In the genomic region with DNA sequence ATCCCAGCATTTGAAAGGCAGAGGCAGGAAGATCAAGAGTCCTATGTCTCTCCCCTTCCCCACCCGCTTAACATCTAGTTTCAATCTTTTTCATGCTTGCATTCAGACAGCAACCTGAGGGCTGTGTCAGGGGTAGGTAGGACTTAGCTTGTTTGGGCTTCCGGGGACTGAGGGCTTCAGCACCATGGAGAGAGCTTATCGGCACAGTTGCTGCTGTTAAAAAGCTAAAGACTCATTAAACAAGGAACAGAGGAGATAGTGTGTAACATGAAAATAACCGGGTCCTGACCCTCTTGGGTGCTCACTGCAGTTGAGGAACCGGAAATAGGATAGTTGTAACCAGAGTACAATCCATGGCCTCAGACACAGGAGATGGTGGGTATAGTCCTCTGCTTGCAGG, we compare ENCODE assay signal across 10 mouse cellular contexts. TPM values are rescaled to one million over a fixed set of nuclear protein-coding genes. Genes with fewer than 3 reads are reported as not detected.
DNase-seq lines count a peak whose midpoint lies in the region; ATAC-seq and TF ChIP-seq lines count a peak whose summit lies in the region.
"Had no signal": no experiment of that assay in that cellular context is flagged by ENCODE, and none has a peak within 500 bp of the region (broad histone marks: within the 10 kb centered on the region; RNA-seq: fewer than 3 reads in every experiment).

No protein-coding gene starts in this region.

- no peaks in the 10 kb centered on the region for H3K9me3 ChIP-seq in hindbrain, embryonic 14.5 days (ENCODE audit: control insufficient read depth, low read length)
- no peaks in the 10 kb centered on the region for H3K9me3 ChIP-seq in hindbrain, embryonic 13.5 days
- H3K9me3 ChIP-seq in embryonic facial prominence, embryonic 11.5 days (replicated peaks; ENCODE audit: control insufficient read depth, low read length), result no peaks in the 10 kb centered on the region
- no peaks in the 10 kb centered on the region for H3K9me3 ChIP-seq in liver, postnatal 0 days (ENCODE audit: low read length)
- H3K9me3 ChIP-seq: lung, embryonic 15.5 days; stomach, embryonic 15.5 days had no signal

- no peak overlapping the region for H3K9ac ChIP-seq in hindbrain, embryonic 14.5 days
- no peak overlapping the region for H3K9ac ChIP-seq in hindbrain, embryonic 13.5 days
- H3K9ac ChIP-seq in embryonic facial prominence, embryonic 11.5 days (replicated peaks; ENCODE audit: low read length), result no peak overlapping the region
- H3K9ac ChIP-seq in liver, postnatal 0 days (replicated peaks), result no peak overlapping the region
- H3K9ac ChIP-seq: lung, embryonic 15.5 days; stomach, embryonic 15.5 days had no signal

- H3K4me3 ChIP-seq in hindbrain, embryonic 14.5 days (replicated peaks; ENCODE audit: low read length), result no peak overlapping the region
- H3K4me3 ChIP-seq in hindbrain, embryonic 13.5 days, result no peak overlapping the region
- no peak overlapping the region for H3K4me3 ChIP-seq in embryonic facial prominence, embryonic 11.5 days (ENCODE audit: low read depth, low read length)
- no peak overlapping the region for H3K4me3 ChIP-seq in liver, postnatal 0 days (ENCODE audit: low read depth, low read length)
- H3K4me3 ChIP-seq: lung, embryonic 15.5 days; stomach, embryonic 15.5 days had no signal

- no peaks in the 10 kb centered on the region for H3K36me3 ChIP-seq in hindbrain, embryonic 14.5 days (replicated peaks; ENCODE audit: control insufficient read depth, insufficient read depth)
- no peaks in the 10 kb centered on the region; the same call in 1 of the 2 replicates for H3K36me3 ChIP-seq in hindbrain, embryonic 13.5 days
- no peaks in the 10 kb centered on the region for H3K36me3 ChIP-seq in embryonic facial prominence, embryonic 11.5 days (replicated peaks; ENCODE audit: control insufficient read depth, insufficient read depth, low read depth, low read length)
- H3K36me3 ChIP-seq in liver, postnatal 0 days (replicated peaks; ENCODE audit: insufficient read depth, low read length), result no peaks in the 10 kb centered on the region
- H3K36me3 ChIP-seq: lung, embryonic 15.5 days; stomach, embryonic 15.5 days had no signal

- no peak for TF ChIP-seq CTCF in liver, postnatal 0 days (IDR thresholded peaks at IDR 0.05; ENCODE audit: low read depth)

- no peak for ATAC-seq in hindbrain, embryonic 14.5 days (ENCODE audit: low FRiP score)
- ATAC-seq in hindbrain, embryonic 13.5 days (ENCODE audit: low FRiP score), result no peak
- no peak for ATAC-seq in embryonic facial prominence, embryonic 11.5 days (replicated peaks; ENCODE audit: insufficient number of reproducible peaks, low FRiP score, low TSS enrichment, low read depth)
- ATAC-seq in liver, postnatal 0 days, result no peak

- H3K4me1 ChIP-seq in hindbrain, embryonic 14.5 days (replicated peaks; ENCODE audit: control insufficient read depth, insufficient read depth, low read length), result no peaks in the 10 kb centered on the region; the same call in 1 of the 2 replicates
- peaks cover 19% of the 10 kb centered on the region for H3K4me1 ChIP-seq in hindbrain, embryonic 13.5 days (replicated peaks)
- H3K4me1 ChIP-seq in embryonic facial prominence, embryonic 11.5 days (ENCODE audit: control insufficient read depth, insufficient read depth, low read length), result peaks cover 3% of the 10 kb centered on the region; the same call in 1 of the 2 replicates
- H3K4me1 ChIP-seq in liver, postnatal 0 days (ENCODE audit: insufficient read depth), result no peaks in the 10 kb centered on the region; the same call in 1 of the 2 replicates
- H3K4me1 ChIP-seq: stomach, embryonic 15.5 days had no signal

- 21% methylated on average over 5 of the region's 5 CpGs for WGBS in hindbrain, embryonic 14.5 days
- 23% methylated on average over 5 of the region's 5 CpGs for WGBS in hindbrain, embryonic 13.5 days
- 7% methylated on average over 5 of the region's 5 CpGs for whole genome bisulfite sequencing in embryonic facial prominence, embryonic 11.5 days
- 11% methylated on average over 5 of the region's 5 CpGs for WGBS in liver, postnatal 0 days (ENCODE audit: insufficient replicate concordance)

- H3K27me3 ChIP-seq in hindbrain, embryonic 14.5 days (ENCODE audit: control insufficient read depth, insufficient read depth, low read length), result peaks cover 26% of the 10 kb centered on the region
- H3K27me3 ChIP-seq in hindbrain, embryonic 13.5 days, result peaks cover 53% of the 10 kb centered on the region
- peaks cover 23% of the 10 kb centered on the region for H3K27me3 ChIP-seq in embryonic facial prominence, embryonic 11.5 days (ENCODE audit: control insufficient read depth, insufficient read depth, low read length)
- peaks cover 39% of the 10 kb centered on the region for H3K27me3 ChIP-seq in liver, postnatal 0 days (ENCODE audit: insufficient read depth, low read length)

- peak; percentile 56 for DNase-seq in hindbrain, embryonic 14.5 days (ENCODE audit: low spot score)
- peak; percentile 73 for DNase-seq in Muller cell, postnatal 12 days (ENCODE audit: inconsistent ontology term)
- DNase-seq in embryonic facial prominence, embryonic 11.5 days (ENCODE audit: low spot score), result peak; percentile 86
- DNase-seq in liver, postnatal 0 days, result peak; percentile 66
- peak; percentile 25 to 33 for DNase-seq in thymus, adult 18-20 months
- DNase-seq in cerebellum, postnatal 25 days, result no peak
- no peak for DNase-seq in cerebellum, postnatal 4 days (ENCODE audit: low spot score in 2 of 2)

- H3K4me2 ChIP-seq in hindbrain, embryonic 14.5 days (replicated peaks), result no peak overlapping the region
- no peak overlapping the region for H3K4me2 ChIP-seq in hindbrain, embryonic 13.5 days
- no peak overlapping the region for H3K4me2 ChIP-seq in embryonic facial prominence, embryonic 11.5 days (ENCODE audit: low read depth, low read length)
- no peak overlapping the region for H3K4me2 ChIP-seq in liver, postnatal 0 days (ENCODE audit: low read depth, low read length)
- H3K4me2 ChIP-seq: lung, embryonic 15.5 days; stomach, embryonic 15.5 days had no signal

- no peak for TF ChIP-seq EP300 in liver, postnatal 0 days (IDR thresholded peaks at IDR 0.05; ENCODE audit: low read depth)

- no peak overlapping the region for H3K27ac ChIP-seq in hindbrain, embryonic 14.5 days
- H3K27ac ChIP-seq in hindbrain, embryonic 13.5 days, result no peak overlapping the region
- no peak overlapping the region for H3K27ac ChIP-seq in embryonic facial prominence, embryonic 11.5 days (replicated peaks; ENCODE audit: low read depth, low read length)
- H3K27ac ChIP-seq in liver, postnatal 0 days (ENCODE audit: low read depth), result no peak overlapping the region
- H3K27ac ChIP-seq: lung, embryonic 15.5 days; stomach, embryonic 15.5 days had no signal

RNA-seq across cellular contexts. Expression of gene Rasl10b, which starts 8.1 kb away (rescaled TPM):
- polyA plus RNA-seq in hindbrain, embryonic 14.5 days (2014; fragmentation: Nextera tagmentation; extraction: Ambion mirVana), result 27.1 and 28.6 TPM in 2 replicates
- 22.2 and 22.5 TPM in 2 replicates for polyA plus RNA-seq in hindbrain, embryonic 13.5 days (2015; fragmentation: Nextera tagmentation; extraction: Ambion mirVana)
- polyA plus RNA-seq in embryonic facial prominence, embryonic 11.5 days (2014; fragmentation: Nextera tagmentation; extraction: Ambion mirVana), result 2.1 and 2.4 TPM in 2 replicates
- 0.05 TPM in 1 of 2 replicates, not detected in the other for polyA plus RNA-seq in liver, postnatal 0 days (2015; fragmentation: Nextera tagmentation; extraction: Ambion mirVana)

RNA-seq across cellular contexts. Expression of gene Gas2l2, which starts 12.2 kb away (rescaled TPM):
- 0.97 and 1.5 TPM in 2 replicates for polyA plus RNA-seq in hindbrain, embryonic 14.5 days (2014; fragmentation: Nextera tagmentation; extraction: Ambion mirVana)
- polyA plus RNA-seq in hindbrain, embryonic 13.5 days (2015; fragmentation: Nextera tagmentation; extraction: Ambion mirVana), result 0.43 and 1.4 TPM in 2 replicates
- not detected in 2 replicates for polyA plus RNA-seq in embryonic facial prominence, embryonic 11.5 days (2014; fragmentation: Nextera tagmentation; extraction: Ambion mirVana)
- polyA plus RNA-seq in liver, postnatal 0 days (2015; fragmentation: Nextera tagmentation; extraction: Ambion mirVana), result not detected in 2 replicates
- polyA plus RNA-seq: stomach, embryonic 15.5 days had no signal

RNA-seq across cellular contexts. Expression of gene 1700020L24Rik, which starts 20.4 kb away (rescaled TPM):
- 0.39 and 0.60 TPM in 2 replicates for polyA plus RNA-seq in hindbrain, embryonic 14.5 days (2014; fragmentation: Nextera tagmentation; extraction: Ambion mirVana)
- polyA plus RNA-seq in hindbrain, embryonic 13.5 days (2015; fragmentation: Nextera tagmentation; extraction: Ambion mirVana), result 0.48 TPM in 1 of 2 replicates, not detected in the other
- 0.38 and 0.54 TPM in 2 replicates for polyA plus RNA-seq in embryonic facial prominence, embryonic 11.5 days (2014; fragmentation: Nextera tagmentation; extraction: Ambion mirVana)
- 2.6 and 3.1 TPM in 2 replicates for polyA plus RNA-seq in liver, postnatal 0 days (2015; fragmentation: Nextera tagmentation; extraction: Ambion mirVana)

RNA-seq across cellular contexts. Expression of gene Mmp28, which starts 45.8 kb away (rescaled TPM):
- 3.9 and 4.2 TPM in 2 replicates for polyA plus RNA-seq in hindbrain, embryonic 14.5 days (2014; fragmentation: Nextera tagmentation; extraction: Ambion mirVana)
- polyA plus RNA-seq in hindbrain, embryonic 13.5 days (2015; fragmentation: Nextera tagmentation; extraction: Ambion mirVana), result 3.5 and 3.8 TPM in 2 replicates
- 3.2 and 3.8 TPM in 2 replicates for polyA plus RNA-seq in embryonic facial prominence, embryonic 11.5 days (2014; fragmentation: Nextera tagmentation; extraction: Ambion mirVana)
- 0.20 and 0.43 TPM in 2 replicates for polyA plus RNA-seq in liver, postnatal 0 days (2015; fragmentation: Nextera tagmentation; extraction: Ambion mirVana)

RNA-seq across cellular contexts. Expression of gene Taf15, which starts 55.8 kb away (rescaled TPM):
- 9.4 and 11.3 TPM in 2 replicates for polyA plus RNA-seq in hindbrain, embryonic 14.5 days (2014; fragmentation: Nextera tagmentation; extraction: Ambion mirVana)
- 14.7 and 16.4 TPM in 2 replicates for polyA plus RNA-seq in hindbrain, embryonic 13.5 days (2015; fragmentation: Nextera tagmentation; extraction: Ambion mirVana)
- 7.5 and 8.9 TPM in 2 replicates for polyA plus RNA-seq in embryonic facial prominence, embryonic 11.5 days (2014; fragmentation: Nextera tagmentation; extraction: Ambion mirVana)
- 2.8 and 3.4 TPM in 2 replicates for polyA plus RNA-seq in liver, postnatal 0 days (2015; fragmentation: Nextera tagmentation; extraction: Ambion mirVana)

Comparison
In these comparisons a context has a peak if more than half of its experiments do, and no peak if none do; other contexts are left out.
1. DNase-seq: peak in hindbrain, embryonic 14.5 days (single experiment), Muller cell, postnatal 12 days (single experiment), embryonic facial prominence, embryonic 11.5 days (single experiment), liver, postnatal 0 days (single experiment) and thymus, adult 18-20 months (2 of 2); none in cerebellum, postnatal 25 days (0 of 2) and cerebellum, postnatal 4 days (0 of 2).